In genomic region chr1:188085116-188085879, GRCm38 (mm10) we compare ENCODE assay signal across 22 mouse cellular contexts.
A peak's percentile ranks its signal among the peaks of the same experiment; 100 is the strongest.
DNase-seq lines count a peak whose midpoint lies in the region; ATAC-seq lines count a peak whose summit lies in the region.
"Had no signal": no experiment of that assay in that cellular context is flagged by ENCODE, and none has a peak within 500 bp of the region (broad histone marks: within the 10 kb centered on the region; RNA-seq: fewer than 3 reads in every experiment).

No protein-coding gene starts in this region.

- no peak overlapping the region for H3K9ac ChIP-seq in hindbrain, embryonic 11.5 days (ENCODE audit: low read depth, low read length)
- H3K9ac ChIP-seq in forebrain, embryonic 14.5 days (ENCODE audit: low read length): no peak overlapping the region
- H3K9ac ChIP-seq: embryonic facial prominence, embryonic 13.5 days; heart, embryonic 15.5 days; intestine, embryonic 15.5 days; limb, embryonic 12.5 days; liver, embryonic 12.5 days; lung, embryonic 15.5 days had no signal

- no peak overlapping the region for H3K4me3 ChIP-seq in hindbrain, embryonic 11.5 days (ENCODE audit: low read depth, low read length)
- no peak overlapping the region for H3K4me3 ChIP-seq in hindbrain, embryonic 10.5 days
- H3K4me3 ChIP-seq in forebrain, embryonic 14.5 days (ENCODE audit: low read depth, low read length): no peak overlapping the region
- H3K4me3 ChIP-seq: embryonic facial prominence, embryonic 13.5 days; heart, embryonic 15.5 days; intestine, embryonic 15.5 days; limb, embryonic 12.5 days; liver, embryonic 12.5 days; lung, embryonic 15.5 days had no signal

- H3K36me3 ChIP-seq in hindbrain, embryonic 11.5 days (ENCODE audit: control insufficient read depth, insufficient read depth, low read length): no peaks in the 10 kb centered on the region
- no peaks in the 10 kb centered on the region for H3K36me3 ChIP-seq in hindbrain, embryonic 10.5 days
- no peaks in the 10 kb centered on the region for H3K36me3 ChIP-seq in forebrain, embryonic 14.5 days (ENCODE audit: control insufficient read depth, insufficient read depth, low read length)
- H3K36me3 ChIP-seq: embryonic facial prominence, embryonic 13.5 days; heart, embryonic 15.5 days; intestine, embryonic 15.5 days; limb, embryonic 12.5 days; liver, embryonic 12.5 days; lung, embryonic 15.5 days had no signal

- no peaks in the 10 kb centered on the region for H3K27me3 ChIP-seq in hindbrain, embryonic 11.5 days (ENCODE audit: control insufficient read depth, insufficient read depth, low read length)
- peaks cover 8% of the 10 kb centered on the region; the same call in 1 of the 2 replicates for H3K27me3 ChIP-seq in hindbrain, embryonic 10.5 days (ENCODE audit: insufficient read depth, poor library complexity, severe bottlenecking)
- H3K27me3 ChIP-seq in forebrain, embryonic 14.5 days (replicated peaks; ENCODE audit: control insufficient read depth, insufficient read depth, low read length): no peaks in the 10 kb centered on the region
- H3K27me3 ChIP-seq: CH12.LX; heart, embryonic 15.5 days; intestine, embryonic 15.5 days; liver, embryonic 12.5 days; lung, embryonic 15.5 days had no signal

- ATAC-seq in hindbrain, embryonic 11.5 days (ENCODE audit: low FRiP score): peak; percentile 43; the same call in 1 of the 2 replicates
- ATAC-seq in forebrain, embryonic 14.5 days: peak; percentile 92
- ATAC-seq: intestine, embryonic 15.5 days; liver, embryonic 12.5 days had no signal

- H3K9me3 ChIP-seq in hindbrain, embryonic 11.5 days (ENCODE audit: control insufficient read depth, low read length): no peaks in the 10 kb centered on the region
- H3K9me3 ChIP-seq in hindbrain, embryonic 10.5 days: no peaks in the 10 kb centered on the region
- H3K9me3 ChIP-seq in forebrain, embryonic 14.5 days (replicated peaks; ENCODE audit: control insufficient read depth, low read length): no peaks in the 10 kb centered on the region
- H3K9me3 ChIP-seq: embryonic facial prominence, embryonic 13.5 days; heart, embryonic 15.5 days; intestine, embryonic 15.5 days; limb, embryonic 12.5 days; liver, embryonic 12.5 days; lung, embryonic 15.5 days had no signal

- no peak overlapping the region for H3K27ac ChIP-seq in hindbrain, embryonic 11.5 days (ENCODE audit: low read depth, low read length)
- no peak overlapping the region for H3K27ac ChIP-seq in hindbrain, embryonic 10.5 days
- H3K27ac ChIP-seq in forebrain, embryonic 14.5 days (ENCODE audit: low read depth, low read length): no peak overlapping the region
- H3K27ac ChIP-seq: embryonic facial prominence, embryonic 13.5 days; heart, embryonic 15.5 days; intestine, embryonic 15.5 days; limb, embryonic 12.5 days; liver, embryonic 12.5 days; lung, embryonic 15.5 days; macrophage had no signal

- 47% methylated on average over 13 of the region's 13 CpGs for WGBS in hindbrain, embryonic 11.5 days
- 49% methylated on average over 13 of the region's 13 CpGs for WGBS in hindbrain, embryonic 10.5 days
- WGBS in forebrain, embryonic 14.5 days: 34% methylated on average over 13 of the region's 13 CpGs

- H3K4me1 ChIP-seq in hindbrain, embryonic 11.5 days (replicated peaks; ENCODE audit: control insufficient read depth, insufficient read depth, low read length): no peaks in the 10 kb centered on the region
- peaks cover 54% of the 10 kb centered on the region for H3K4me1 ChIP-seq in hindbrain, embryonic 10.5 days (replicated peaks)
- peaks cover 19% of the 10 kb centered on the region for H3K4me1 ChIP-seq in forebrain, embryonic 14.5 days (ENCODE audit: control insufficient read depth, insufficient read depth, low read length)
- H3K4me1 ChIP-seq: embryonic facial prominence, embryonic 13.5 days; intestine, embryonic 15.5 days; liver, embryonic 12.5 days; lung, embryonic 15.5 days had no signal

- DNase-seq in hindbrain, embryonic 11.5 days (ENCODE audit: low spot score): peak; percentile 23
- DNase-seq in hindbrain, embryonic 10.5 days (ENCODE audit: low spot score): no peak
- peak; percentile 63 for DNase-seq in adrenal gland, adult 2 months
- DNase-seq in adrenal gland, postnatal 25 days: peak; percentile 23
- DNase-seq in forebrain, embryonic 14.5 days (ENCODE audit: low spot score): peak; percentile 84
- no peak for DNase-seq in ovary, postnatal 36 days (ENCODE audit: low spot score)
- no peak for DNase-seq in cerebellum, postnatal 10 days
- no peak for DNase-seq in right cerebral cortex, postnatal 14 days
- DNase-seq: cerebellum, adult 11-12 months; gastrocnemius, postnatal 25 days; kidney, adult 9 months; kidney, postnatal 4 days; retina, postnatal 1 day; right cerebral cortex, postnatal 4 days had no signal

- H3K4me2 ChIP-seq in hindbrain, embryonic 11.5 days (replicated peaks; ENCODE audit: low read depth, low read length): no peak overlapping the region
- H3K4me2 ChIP-seq in forebrain, embryonic 14.5 days (ENCODE audit: low read length): no peak overlapping the region
- H3K4me2 ChIP-seq: embryonic facial prominence, embryonic 13.5 days; heart, embryonic 15.5 days; intestine, embryonic 15.5 days; limb, embryonic 12.5 days; liver, embryonic 12.5 days; lung, embryonic 15.5 days had no signal

Comparison
In these comparisons a context has a peak if more than half of its experiments do, and no peak if none do; other contexts are left out.
1. DNase-seq: peak in hindbrain, embryonic 11.5 days (single experiment), adrenal gland, adult 2 months (single experiment), adrenal gland, postnatal 25 days (single experiment) and forebrain, embryonic 14.5 days (single experiment); none in hindbrain, embryonic 10.5 days (single experiment), ovary, postnatal 36 days (single experiment), cerebellum, postnatal 10 days (0 of 2) and right cerebral cortex, postnatal 14 days (single experiment).